Mouse (Mus musculus): ENCODE measurements at regions not wholly inside any gene's neighbourhood (a gene's known extent, or its start where the extent isn't known, plus 50 kb on each side); places are given as distances from the start of the nearest gene placed in this dataset.

DNA sequence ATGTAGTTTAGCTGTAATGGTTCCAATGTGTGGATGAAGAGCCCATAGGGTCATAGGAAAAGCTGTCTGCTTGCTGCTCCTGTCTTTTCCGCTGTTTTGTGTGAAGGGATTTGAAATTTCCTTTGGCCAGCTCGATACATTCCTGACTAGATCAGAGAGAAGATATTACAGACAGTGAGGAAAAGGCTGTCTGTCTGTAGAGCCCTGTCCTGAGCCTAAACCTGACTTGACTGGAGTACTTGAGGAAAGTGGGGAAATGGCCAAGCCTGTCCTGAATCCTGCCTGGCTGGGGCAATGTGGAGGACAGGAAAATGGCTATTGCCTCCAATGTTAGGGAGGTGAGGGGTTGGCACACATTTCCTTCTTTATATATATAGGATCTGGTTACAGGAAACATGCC lies 601.0 kb upstream of the Nrp1 start:
- DNase-seq: peak; percentile 22 to 41

DNA sequence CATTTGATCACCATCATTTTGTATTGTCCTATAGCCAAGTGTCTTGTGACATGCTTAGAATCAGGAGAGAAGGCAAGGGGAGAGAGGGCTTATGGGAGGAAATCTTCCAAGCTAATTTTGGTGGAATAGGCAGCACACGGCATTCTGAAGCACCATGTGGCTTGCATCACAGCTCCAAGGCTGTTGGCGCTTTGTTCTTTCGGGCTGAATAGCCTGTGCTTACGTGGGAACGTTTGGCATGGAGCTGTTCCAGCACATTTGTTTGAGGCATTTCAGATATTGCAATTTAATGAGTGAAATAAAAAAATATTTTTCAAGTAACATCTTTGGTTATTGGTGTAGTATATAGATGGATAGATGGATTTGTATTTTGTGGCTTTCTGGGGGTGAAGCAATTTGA lies 598.5 kb upstream of the Nrp1 start:
- DNase-seq: no peak

DNA sequence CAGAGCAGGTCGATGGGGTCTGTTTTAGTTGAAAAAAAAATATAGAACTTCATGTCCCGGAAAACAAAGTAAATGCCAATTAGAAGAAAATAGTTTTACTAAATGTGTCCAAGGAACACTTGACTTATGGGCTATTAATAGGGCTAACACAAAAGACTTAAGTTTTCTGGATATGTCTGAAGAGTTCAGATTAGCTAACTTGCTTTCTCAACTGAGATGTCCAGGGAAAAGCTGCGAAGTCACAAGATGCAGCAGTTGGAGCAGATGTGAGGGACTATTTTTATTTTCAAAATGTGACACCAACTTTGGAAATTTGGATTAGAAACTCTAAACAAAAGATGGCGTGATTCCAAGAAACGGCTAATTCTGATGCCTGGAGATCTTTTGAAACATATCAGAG lies 593.2 kb upstream of the Nrp1 start:
- DNase-seq: no peak

DNA sequence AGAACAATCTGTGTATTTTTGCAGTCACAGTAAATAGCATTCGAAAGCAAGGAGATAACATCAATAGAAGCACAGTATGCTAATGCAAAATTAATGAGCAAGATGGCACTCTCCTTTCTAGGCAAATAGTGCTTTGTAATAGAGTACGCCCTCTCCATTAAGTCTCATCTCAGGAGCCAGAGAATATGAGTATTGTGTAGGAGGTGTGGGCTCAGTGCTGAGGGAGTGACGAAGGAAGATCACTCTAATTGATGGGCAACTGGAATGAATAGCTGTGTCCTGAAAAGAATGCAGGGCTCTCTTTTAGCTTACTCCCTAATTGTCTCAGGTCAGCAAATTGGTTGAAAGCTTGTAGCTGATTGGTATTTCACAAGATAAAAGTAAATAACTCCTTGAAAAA lies 590.1 kb upstream of the Nrp1 start:
- no peak for DNase-seq

DNA sequence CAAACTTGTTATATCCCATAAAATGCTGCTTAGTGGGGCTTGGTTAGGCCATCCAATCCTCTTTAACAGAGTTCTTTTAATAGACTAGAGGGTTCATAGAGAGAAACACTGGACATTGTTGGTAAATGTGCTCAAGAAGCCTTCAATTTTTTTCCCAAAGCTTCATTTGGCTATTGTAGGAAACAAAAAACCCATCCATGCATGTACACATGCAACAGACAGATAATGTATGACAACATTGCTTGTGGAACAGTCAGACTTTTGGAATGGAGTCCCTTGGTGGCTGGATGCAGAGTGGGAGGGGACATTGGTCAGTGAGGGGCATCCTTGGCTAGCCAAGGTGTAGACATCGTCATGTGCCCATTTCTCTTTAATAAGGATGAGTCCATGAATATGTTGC lies 588.8 kb upstream of the Nrp1 start:
- no peak for DNase-seq

DNA sequence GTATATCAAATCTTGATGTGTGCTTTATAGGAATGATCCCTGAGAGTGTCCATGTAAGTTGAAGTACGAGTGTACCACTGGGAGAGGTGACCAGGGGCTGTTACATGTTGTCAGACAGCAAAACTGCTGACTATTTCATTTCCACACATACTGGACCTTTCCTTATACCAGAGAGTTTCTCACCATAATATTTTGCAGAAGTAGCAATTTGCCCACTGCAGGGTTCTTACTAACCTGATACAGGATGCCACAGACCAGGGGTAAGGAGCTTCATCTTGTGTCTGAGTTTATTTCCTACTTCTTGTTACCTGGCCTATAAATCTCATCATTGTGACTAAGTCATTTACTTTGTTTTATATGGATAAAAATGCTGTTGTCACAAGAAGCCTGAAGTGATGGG lies 586.6 kb upstream of the Nrp1 start:
- no peak for DNase-seq

DNA sequence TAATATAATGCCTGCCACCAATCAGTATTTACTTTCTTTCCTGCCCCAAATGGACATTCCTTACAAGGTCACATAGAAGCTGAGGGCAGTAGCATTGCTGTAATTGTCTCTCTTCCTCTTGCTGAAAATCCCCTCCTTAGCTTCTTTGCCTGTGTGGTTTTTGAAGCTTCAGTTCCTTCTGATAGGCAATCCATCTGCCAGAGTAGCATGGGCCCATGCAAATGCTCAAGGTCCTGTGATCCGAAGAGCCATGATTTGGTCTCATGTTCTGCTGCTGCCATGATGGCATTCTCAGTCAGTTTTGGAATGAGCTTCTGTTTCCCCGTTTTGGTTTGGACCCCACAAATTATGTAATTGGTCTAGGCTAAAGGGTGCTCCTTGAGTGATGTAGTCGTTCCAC lies 586.0 kb upstream of the Nrp1 start:
- DNase-seq: no peak

DNA sequence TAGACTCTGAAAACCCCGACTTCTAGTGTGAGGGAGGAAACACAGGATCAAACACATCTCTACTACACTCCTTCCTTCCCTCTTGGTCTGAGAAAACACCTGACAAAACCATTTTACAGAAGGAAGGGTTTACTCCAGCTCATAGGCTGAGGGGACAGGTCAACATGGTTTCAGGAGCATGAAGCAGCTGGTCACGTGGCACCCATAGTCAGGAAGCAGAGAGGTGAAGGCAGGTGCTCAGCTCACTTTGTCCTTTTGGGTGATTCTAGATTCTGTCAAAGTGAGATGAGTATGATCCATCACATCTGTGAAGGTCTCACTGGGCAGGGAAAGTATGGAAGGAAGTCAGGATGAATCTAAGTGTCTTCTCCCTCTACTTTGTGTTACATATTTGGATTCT lies 585.5 kb upstream of the Nrp1 start:
- no peak for DNase-seq

DNA sequence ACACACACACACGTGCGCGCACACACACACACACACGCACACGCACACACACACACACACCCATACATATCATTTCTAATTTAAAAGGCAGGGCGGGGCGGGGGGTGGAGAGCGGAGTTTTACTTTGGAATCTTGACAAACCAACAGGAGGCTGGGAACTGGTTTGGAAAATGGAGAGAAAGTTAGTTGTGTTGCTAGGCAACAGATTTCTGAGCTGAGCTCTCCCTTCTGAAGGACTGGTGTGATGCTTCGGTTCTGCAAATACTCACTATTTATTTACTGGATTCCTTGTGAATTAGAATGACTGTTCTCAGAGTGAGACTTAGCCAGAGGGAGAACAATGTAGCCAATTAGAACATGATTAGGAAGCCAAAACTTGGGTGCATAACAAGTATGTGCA lies 583.8 kb upstream of the Nrp1 start:
- no peak for DNase-seq

DNA sequence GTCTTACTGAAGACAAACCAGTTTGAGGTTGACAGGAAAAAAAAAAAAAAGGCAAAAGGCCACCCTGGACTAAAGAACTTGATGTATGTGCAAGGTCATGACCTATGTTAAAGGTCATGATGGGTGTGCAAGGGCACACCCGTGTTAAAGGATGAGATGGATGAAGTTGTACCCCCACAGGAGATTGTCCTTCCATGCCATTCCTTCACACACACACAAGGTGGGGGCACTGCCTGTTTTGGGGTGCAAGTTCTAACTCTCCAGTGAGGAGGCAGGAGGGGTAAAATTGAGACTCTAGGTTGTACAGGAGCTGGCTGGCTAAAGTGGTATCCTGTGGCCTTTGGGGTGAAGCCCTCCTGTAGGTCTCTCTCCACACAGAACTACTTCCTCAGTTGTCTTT lies 583.2 kb upstream of the Nrp1 start:
- no peak for DNase-seq

DNA sequence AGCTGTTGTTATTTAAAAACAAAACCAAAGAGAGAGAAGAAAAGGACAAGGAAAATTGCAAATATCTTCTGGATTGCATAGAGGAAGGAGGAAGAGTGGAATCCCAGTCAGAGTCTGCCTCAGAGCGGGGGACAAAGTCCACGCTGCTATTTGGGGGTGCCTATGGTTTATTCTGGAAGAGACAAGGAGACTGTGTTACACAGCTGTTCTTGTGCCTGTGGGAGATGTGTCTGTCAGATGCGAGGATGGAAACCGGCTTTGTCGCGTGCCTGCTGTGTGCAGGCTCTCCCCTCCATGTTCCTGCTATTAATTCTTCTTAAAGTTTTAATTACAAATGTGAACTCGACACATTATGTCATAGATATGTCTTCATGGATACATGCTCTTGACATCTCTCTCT lies 582.7 kb upstream of the Nrp1 start:
- no peak for DNase-seq

DNA sequence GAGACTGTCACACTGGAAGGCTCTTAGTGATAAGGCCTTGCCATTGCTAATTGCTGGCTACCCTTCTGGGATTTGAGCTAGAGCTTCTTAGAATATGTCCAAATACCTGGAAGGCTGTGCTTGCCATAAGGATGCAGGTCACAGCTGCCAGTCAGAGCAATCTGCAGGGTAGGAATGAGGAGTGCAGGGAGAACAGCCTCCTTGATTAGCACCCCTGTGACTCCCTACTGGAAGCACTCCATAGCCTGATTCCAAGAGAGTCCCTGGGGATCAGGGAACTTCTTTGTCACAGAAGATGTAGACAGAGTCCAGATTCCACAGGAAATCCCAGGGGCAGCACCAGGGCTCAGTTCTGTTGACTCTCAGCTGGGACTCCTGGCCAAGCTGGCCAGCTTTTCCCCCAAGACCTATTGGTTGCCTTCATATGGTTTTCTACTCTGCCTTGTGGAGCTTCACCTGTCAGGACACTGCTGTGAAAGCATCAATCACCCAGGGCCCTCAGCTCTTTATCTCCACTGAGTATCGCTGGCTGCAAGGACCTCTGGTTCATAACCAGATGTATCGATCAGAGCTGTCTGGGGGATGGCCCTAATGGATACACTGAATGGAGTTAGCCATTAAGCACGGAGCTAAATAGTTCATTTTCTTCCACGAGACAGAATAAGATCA lies 579.9 kb upstream of the Nrp1 start:
- peak; percentile 19 to 20 for DNase-seq

DNA sequence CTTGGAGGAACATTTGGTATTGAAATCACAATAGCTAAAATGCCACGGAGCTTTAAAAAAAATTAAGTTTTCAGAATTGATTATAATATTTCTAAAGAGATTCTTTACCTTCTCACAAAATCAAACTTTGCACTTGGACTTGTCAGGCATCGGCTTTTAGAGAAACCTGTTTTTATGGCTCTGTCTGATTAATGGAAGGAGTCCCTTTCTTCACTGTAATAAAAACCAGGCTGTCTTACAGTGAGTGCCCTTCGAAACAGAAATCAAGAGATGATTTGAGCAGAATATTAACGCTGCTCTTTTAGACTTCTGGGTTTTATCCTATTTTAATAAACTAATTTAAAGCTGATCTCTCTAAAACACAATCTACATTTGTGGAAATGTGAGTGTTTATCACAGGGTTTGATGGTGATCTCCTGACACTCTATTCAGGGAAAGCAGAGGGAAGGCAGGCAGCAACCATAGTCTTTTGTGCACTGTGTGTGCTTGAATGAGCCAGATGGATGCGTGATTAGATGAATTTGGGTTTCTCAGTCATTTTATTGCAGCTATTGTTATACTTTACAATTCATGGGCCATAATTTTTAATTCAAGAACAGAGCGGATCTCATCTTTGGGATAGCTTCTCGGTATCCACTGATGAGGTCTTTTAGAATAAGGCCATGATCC lies 579.2 kb upstream of the Nrp1 start:
- DNase-seq: no peak

DNA sequence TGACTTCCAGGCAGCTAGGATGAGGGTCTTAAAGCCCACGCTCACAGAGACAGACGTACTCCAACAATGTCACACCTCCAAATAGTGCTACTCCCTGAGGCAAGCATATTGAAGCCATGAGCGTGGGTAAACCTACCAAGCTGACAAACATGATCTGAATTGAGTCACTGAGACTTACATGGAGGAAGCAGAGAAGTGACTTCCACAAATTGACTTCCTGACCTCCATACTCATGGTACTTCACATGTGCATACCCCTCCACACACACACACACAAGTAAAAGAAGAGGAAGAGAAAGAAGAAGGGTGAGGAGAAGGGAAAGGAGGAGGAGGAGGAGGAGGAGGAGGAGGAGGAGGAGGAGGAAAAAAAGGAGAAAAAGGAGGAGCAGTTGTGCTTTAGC lies 577.8 kb upstream of the Nrp1 start:
- no peak for DNase-seq

DNA sequence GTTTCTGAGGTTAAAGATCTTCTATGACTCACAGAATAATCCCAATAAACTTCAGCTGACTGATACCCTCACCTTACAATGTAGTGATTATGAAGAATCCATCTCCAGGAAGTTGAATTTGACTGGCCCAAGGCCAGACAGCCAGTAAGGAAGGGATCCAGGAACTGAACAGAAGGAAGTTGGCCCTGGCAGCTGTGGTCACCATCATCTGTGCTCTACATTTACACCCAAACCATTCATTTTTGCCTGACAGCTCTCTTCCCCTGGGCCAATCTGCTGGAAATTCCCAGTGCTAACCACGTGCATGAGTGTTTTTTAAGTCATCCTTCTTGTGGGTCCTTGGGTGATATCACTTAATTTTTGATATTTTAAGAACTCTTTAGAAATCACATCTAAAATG lies 577.4 kb upstream of the Nrp1 start:
- peak; percentile 63 to 68 for DNase-seq

DNA sequence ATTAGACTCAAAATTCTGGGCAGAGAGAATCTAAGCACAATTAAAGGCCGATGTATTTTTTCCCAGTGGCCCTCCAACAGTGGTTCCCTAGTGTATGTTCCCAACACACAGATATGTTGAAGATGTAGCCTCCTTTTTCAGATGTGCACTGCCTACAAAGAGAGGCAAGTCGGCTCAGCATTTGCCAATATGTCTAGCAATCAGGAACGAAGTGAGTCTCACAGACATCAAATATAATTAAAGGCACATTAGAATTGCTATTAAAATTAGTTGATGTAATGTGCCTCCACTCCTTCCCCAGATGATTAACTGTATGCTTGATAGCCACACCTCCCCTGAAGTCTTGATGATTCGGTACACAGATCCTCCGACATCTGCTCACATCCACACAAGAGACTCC lies 565.8 kb upstream of the Nrp1 start:
- DNase-seq: no peak

DNA sequence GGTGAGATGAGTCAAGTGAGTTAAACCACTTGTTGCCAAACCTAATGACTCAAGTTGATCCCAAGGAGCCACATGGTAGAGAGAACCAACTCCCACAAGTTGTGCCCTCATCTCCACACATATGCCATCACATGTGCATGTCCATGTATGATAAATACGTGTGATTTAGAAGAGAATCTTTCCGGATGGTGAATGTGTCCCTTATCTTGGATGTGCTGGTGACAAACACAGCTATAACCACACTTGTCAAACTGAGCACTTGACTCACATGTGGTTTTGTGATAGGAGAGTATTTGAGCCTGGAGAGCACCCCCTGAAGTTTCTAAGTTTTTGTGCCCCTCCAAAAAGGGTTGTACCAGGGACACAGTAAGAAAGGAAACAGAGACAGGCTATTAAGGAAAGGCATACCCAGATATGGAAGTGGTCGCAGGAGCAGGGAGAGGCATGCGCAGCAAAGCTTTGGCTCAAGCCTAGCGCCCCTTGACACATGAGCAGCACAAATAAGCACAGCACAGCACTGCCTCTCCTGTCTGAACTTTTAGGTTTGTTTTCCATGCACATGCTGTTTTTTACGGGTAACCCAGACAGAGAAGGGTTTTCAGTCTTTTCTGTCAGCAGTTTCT lies 558.4 kb upstream of the Nrp1 start:
- no peak for DNase-seq

DNA sequence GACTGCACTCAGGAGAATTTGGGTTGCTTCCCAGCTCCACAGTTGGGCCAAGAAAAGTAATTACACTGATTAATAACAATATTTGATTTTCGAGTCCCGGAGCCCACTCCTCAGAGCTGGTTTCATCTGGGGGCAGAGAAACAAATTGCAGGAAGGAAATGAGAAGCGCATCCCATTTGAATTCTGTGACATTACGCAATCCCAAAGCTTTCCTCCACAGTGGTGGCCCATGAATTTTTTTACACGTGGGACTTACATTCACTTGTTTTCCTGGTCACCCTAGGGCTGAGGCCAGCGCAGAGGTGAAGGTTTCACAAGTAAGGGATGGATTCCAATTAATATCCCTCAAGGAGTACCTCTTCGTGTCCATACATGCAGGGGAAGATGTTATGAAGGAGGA lies 556.3 kb upstream of the Nrp1 start:
- no peak for DNase-seq

DNA sequence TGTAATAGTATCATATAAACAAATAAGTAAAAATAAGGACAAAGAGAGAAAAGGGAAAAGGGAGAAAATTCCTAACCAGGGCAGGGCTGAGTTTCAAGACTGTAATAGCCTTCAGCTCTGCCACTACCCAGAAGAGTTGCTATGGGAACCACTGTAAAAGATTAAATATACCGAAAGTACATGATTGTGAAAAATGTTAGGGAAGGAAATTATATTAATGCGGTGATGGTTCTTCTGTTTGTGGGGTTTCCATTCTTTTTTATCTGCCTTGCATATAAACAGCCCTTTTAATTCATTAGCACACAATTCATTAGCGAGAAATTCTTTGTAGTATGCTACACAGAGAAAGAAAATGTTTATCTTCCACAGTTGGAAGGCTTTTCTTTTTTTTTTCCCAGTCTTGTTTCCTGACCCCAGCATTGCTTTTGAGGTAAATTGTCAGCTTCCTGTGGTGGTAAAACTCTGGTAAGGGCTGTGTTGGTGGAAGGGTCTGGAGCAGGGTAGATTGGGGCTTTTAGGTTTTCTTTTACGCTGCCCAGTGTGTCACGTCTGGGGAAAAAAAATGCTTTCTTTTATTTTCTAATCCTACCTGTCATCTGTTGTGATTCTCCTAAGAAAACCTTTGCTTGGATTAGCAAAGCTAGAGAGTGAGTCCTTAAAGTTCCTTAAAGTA lies 555.6 kb upstream of the Nrp1 start:
- no peak for DNase-seq

DNA sequence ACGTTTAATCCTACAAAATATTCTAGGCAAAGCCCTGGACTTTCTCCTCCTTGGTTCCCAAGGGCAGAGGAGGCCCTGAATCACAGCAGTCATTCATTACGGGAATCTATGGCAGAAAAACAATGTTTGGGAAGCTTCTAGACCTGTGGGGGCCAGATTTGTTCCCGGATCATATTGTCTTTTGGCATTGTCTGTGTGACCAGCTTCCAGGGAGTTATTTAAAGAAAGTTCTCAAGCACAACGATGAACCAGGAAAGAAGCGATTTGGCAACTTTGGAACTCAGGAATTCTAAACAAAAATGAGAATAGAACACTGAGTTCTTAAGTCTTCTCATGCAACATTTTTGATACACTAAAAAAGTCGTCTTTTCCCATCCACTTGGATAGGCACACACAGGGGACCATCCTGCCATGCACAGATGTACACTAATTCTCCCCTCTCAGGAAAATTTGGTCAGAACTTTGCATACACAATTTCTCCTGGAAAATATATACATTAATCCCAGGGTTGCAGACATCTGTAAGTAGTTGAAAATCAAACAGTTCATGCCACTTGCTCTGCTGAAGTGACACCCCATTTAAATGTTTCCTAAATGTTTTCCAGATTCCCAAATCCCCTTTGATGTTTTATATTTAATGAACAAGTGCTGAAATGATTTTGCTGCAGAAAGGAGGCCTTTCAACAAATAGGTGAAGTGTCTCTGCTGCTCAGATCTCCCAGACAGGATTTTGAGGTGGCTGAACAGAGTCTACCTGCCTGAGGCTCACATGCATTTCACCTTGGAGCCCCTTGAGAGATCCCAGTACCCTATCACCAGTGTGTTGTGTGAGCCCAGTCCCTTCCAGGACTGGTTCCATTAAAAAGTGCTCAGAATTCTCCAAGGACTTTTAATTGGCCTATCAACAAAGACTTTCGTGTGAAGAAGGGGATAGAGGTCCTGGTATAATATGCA lies 548.9 kb upstream of the Nrp1 start:
- DNase-seq: peak; percentile 5 to 39

DNA sequence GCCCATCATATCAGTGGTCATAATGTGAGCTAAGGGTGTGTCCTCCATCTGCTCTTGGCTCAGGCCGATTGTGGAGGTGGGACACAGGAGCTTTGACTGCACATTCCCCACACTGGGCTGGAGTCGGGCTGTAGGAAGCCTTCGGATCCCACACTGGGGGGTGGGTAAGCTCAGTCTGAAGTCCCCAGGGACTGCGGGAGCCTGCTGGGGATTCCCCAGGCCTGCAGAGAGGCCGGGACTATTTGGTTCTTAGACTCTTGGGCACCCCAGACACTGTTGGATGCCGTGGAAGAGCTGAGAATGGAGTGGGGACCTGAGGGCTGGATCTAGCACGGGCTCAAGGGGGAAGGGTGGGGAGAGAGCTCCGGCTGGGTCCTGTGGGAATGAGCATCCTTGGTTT lies 547.1 kb upstream of the Nrp1 start:
- no peak for DNase-seq

DNA sequence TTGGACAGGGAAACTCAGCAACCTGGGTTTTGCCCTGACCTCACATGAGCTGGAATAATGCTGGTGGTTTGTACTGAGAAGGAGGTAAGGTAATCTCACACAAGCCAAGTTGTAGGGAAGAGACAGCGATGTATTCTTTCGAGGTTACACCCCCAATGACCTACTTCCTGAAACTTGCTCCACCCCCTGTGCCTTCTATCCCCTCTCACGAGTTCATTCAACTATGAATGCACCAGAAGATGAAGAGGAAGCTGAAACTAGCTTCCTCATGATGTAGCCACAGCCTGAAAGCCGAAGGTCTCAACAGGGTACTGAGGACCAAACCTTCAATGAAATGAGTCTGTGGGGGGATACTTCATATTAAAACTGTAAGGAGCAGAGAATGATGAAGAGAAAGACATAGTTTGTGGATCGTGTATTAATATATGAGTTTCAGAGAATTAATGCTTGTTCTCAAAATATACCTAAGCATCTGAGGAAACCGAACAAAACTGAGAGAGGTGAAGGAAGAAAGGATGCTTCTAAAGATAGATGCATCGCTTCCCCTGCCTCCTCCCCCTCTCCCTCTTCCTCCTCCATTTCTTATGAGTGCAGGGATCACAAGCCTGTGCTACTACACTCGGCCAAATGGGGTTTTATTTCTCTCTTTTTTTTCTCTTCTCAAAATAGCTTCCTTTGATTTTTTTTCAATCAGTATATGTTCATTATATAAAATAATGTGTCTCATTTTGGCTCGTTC lies 543.5 kb upstream of the Nrp1 start:
- no peak for DNase-seq

Measured in kidney, postnatal 36 days (tissue).